Mouse (Mus musculus): ENCODE measurements around the gene Scn5a.

DNA sequence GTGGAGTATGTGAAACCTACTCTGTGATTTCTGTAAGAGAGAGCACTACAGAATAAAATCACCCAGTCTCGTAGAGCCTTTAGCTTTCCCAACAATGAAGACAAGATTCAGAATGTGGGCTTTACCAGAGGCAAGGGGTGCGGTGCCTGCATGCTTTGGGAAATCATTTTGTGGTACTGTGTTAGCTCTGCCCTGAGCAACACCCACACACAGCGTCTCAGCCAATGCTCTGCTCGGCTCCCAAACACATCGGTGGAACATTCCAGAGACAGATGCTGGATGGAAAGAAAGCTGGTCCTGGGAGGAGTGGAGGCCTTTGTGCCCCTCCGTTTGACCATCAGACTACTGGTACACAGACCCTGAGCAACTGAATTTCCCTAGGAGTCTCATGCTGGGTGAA lies 36.0 kb upstream of the Scn5a start:
- no peak for TF ChIP-seq GATA1 (IDR thresholded peaks at IDR 0.05; ENCODE audit: borderline replicate concordance, low read length)
- no peak for TF ChIP-seq CTCF (IDR thresholded peaks at IDR 0.05; ENCODE audit: low read depth, low read length)
- no peak for TF ChIP-seq POLR2AphosphoS5 (IDR thresholded peaks at IDR 0.05; ENCODE audit: insufficient replicate concordance, low read depth, low read length)
- no peak for TF ChIP-seq GATA2 (IDR thresholded peaks at IDR 0.05; ENCODE audit: borderline replicate concordance, low read depth, low read length)
